Mouse (Mus musculus): ENCODE measurements at regions not wholly inside any gene's neighbourhood (a gene's known extent, or its start where the extent isn't known, plus 50 kb on each side); places are given as distances from the start of the nearest gene placed in this dataset.

- no peak for TF ChIP-seq CTCF (IDR thresholded peaks at IDR 0.05; ENCODE audit: control insufficient read depth, insufficient read depth, insufficient read length)
- no peak for TF ChIP-seq FOSL1 (IDR thresholded peaks at IDR 0.05; ENCODE audit: insufficient read depth, low read length, poor library complexity, severe bottlenecking)
- TF ChIP-seq CEBPB (IDR thresholded peaks at IDR 0.05; ENCODE audit: low read depth), result no peak
- no peak for TF ChIP-seq USF1 (IDR thresholded peaks at IDR 0.05; ENCODE audit: low read depth)
- TF ChIP-seq MYOD1 (IDR thresholded peaks at IDR 0.05; ENCODE audit: control insufficient read depth, insufficient read length, low read depth), result no peak
Measured at GRCm38 (mm10) chr9:52344177-52344877, 176.0 kb upstream of the Zc3h12c start.

Data from C2C12 (cell line).